ENCODE assay signal across 25 mouse cellular contexts in the genomic region with DNA sequence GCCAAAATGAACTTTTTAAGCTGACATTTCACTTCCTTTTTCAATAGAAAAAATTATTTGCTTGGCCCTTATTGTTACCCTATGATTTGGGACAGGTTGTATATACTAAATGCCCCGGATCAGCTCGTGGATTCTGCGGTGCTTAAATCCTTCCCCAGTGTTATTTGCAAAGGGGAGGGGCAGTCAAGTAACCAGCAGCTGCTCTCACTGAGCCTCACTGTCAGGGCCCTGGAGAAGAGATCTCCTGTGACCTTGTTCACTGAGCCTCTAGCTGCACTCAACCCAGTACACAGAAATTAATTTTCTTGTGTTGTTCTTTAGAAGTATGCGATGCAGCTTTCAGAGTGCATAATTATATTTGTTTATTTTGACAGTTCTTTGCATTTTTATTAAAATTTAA.
"Had no signal": no experiment of that assay in that cellular context is flagged by ENCODE, and none has a peak within 500 bp of the region (broad histone marks: within the 10 kb centered on the region; RNA-seq: fewer than 3 reads in every experiment).

No protein-coding gene starts in this region.

- DNase-seq: gastrocnemius, postnatal 14 days; gastrocnemius, postnatal 36 days; heart, adult 2 months; heart, postnatal 14 days; heart, postnatal 36 days; kidney, adult 11 months; kidney, adult 2 months; kidney, adult 9 months; kidney, postnatal 14 days; kidney, postnatal 36 days; layer of hippocampus, adult 9-11 months; layer of hippocampus, postnatal 36 days; left cerebral cortex, postnatal 4 days had no signal

- H3K4me2 ChIP-seq: heart, embryonic 11.5 days; heart, embryonic 13.5 days; heart, embryonic 15.5 days; hindbrain, embryonic 13.5 days; hindbrain, embryonic 15.5 days; kidney, embryonic 15.5 days; limb, embryonic 13.5 days; limb, embryonic 15.5 days; liver, embryonic 12.5 days had no signal

- H3K27me3 ChIP-seq: heart, embryonic 13.5 days; heart, embryonic 15.5 days; hindbrain, embryonic 13.5 days; hindbrain, embryonic 15.5 days; kidney, embryonic 15.5 days; limb, embryonic 13.5 days; limb, embryonic 15.5 days; liver, embryonic 12.5 days had no signal

- H3K27ac ChIP-seq: heart, adult 2 months; heart, embryonic 13.5 days; heart, embryonic 15.5 days; hindbrain, embryonic 13.5 days; hindbrain, embryonic 15.5 days; hindbrain, postnatal 0 days; kidney, embryonic 15.5 days; kidney, postnatal 0 days; limb, embryonic 13.5 days; limb, embryonic 15.5 days; liver, embryonic 12.5 days had no signal

- H3K36me3 ChIP-seq: heart, embryonic 13.5 days; heart, embryonic 15.5 days; hindbrain, embryonic 13.5 days; hindbrain, embryonic 15.5 days; kidney, embryonic 15.5 days; limb, embryonic 13.5 days; limb, embryonic 15.5 days; liver, embryonic 12.5 days had no signal

- H3K9ac ChIP-seq: heart, embryonic 13.5 days; heart, embryonic 15.5 days; hindbrain, embryonic 13.5 days; hindbrain, embryonic 15.5 days; kidney, embryonic 15.5 days; limb, embryonic 13.5 days; limb, embryonic 15.5 days; liver, embryonic 12.5 days had no signal

- H3K9me3 ChIP-seq: heart, embryonic 13.5 days; heart, embryonic 15.5 days; hindbrain, embryonic 13.5 days; hindbrain, embryonic 15.5 days; kidney, embryonic 15.5 days; limb, embryonic 13.5 days; limb, embryonic 15.5 days; liver, embryonic 12.5 days had no signal

- H3K4me1 ChIP-seq: heart, embryonic 13.5 days; heart, embryonic 15.5 days; hindbrain, embryonic 13.5 days; hindbrain, embryonic 15.5 days; kidney, embryonic 15.5 days; limb, embryonic 15.5 days; liver, embryonic 12.5 days had no signal

- ATAC-seq: hindbrain, postnatal 0 days; intestine, embryonic 16.5 days; liver, embryonic 12.5 days had no signal

- H3K4me3 ChIP-seq: heart, adult 2 months; heart, embryonic 13.5 days; heart, embryonic 15.5 days; hindbrain, embryonic 13.5 days; hindbrain, embryonic 15.5 days; kidney, embryonic 15.5 days; limb, embryonic 13.5 days; limb, embryonic 15.5 days; liver, embryonic 12.5 days had no signal
